Mouse (Mus musculus): ENCODE data around the gene Net1.

DNA sequence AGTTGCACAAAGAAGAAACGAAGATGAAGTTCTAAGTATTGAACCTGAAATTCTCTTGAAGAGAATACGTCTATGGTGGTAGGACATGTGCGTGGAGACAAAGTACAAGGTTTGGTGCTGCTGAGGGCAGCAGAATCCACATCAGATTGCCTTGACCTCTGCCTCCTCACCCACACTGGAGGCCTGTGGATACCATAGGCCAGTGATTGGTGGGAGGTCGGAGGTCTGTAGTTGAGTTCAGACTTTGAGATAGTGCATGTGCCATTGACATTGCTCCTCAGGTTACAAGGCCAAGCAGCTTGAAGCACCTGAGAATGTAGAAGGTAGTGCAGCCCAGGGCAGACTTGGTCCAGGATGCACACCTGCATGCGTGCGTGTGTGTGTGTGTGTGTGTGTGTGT is 8.0 kb upstream of the Net1 start:
- no peak for TF ChIP-seq CTCF (IDR thresholded peaks at IDR 0.05; ENCODE audit: extremely low read depth, insufficient read depth, insufficient read length, insufficient replicate concordance)
- no peak for TF ChIP-seq POLR2A (IDR thresholded peaks at IDR 0.05; ENCODE audit: low read depth, low read length)
